Mouse (Mus musculus) gastrocnemius, adult 18-20 months (tissue): ENCODE data around the gene Rad50. TPM values are rescaled to one million over a fixed set of nuclear protein-coding genes. Genes with fewer than 3 reads are reported as not detected.

Source experiments
- DNase-seq: peaks from one replicate; pipeline ENCODE4 v3.0.0; 2021; ENCODE audit warnings: low spot score
- long read RNA-seq, 2 experiments: library from polyadenylated mRNA; stranded (forward); transcript quantifications; one replicate each; pipeline ENCODE4 v2.0.0; 2021
- total RNA-seq, 2 experiments: library from RNA; stranded (reverse); gene quantifications; 2 replicates each; pipeline ENCODE4 v1.2.3; 2021

Gene Rad50
- total RNA-seq: 1 to 10 TPM; 4.3 to 5.4 TPM
- long read RNA-seq, experiment 1, full-length matches to known transcripts: 4 of 6 reads
- long read RNA-seq, experiment 1, partial matches to known transcripts: 2 of 6 reads
- long read RNA-seq, experiment 1, other reads (novel, unspliced or antisense): 0 of 6 reads
- long read RNA-seq, experiment 2, full-length matches to known transcripts: 3 of 4 reads
- long read RNA-seq, experiment 2, partial matches to known transcripts: 1 of 4 reads
- long read RNA-seq, experiment 2, other reads (novel, unspliced or antisense): 0 of 4 reads

DNA sequence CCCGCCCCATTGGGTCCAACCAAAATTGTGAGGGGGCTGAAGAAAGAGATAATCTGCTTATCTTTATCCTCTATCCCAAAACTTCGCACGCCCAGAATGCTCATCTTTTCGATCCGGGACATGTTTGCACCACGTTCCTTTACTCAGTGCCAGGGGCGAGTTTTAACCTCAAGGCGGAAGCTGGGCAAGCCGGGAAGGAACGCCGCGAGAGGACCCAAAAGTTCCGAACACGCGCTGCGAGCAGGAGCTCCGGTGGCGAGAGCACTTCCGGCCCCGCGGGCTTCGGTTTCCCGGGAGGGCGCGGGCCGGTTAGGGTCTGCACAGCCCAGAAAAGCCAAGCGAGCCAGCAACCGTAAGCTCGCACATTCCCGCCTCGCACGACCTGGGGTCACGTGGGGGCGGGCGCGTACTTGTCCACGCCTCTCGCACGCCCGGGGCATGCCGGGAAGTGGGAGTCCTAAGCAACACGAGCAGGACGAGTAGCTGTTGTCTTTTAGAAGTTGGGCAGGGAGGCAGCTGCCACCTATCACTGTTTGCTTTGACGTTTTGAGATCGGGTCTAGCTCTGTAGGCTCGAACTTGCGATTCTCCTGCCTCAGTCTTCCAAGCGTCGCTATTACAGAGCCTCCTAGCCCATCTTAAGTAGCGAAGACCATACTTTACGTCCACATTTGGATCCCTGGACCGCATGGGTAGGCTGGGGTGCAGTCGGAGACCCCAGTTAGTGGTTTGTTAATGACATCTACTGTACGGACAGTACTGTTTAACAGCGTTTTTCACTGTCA is at the start of gene Rad50:
TSS of gene Rad50 (minus strand) at position 386 of the 784 bp plus-strand sequence.
- DNase-seq: peak; percentile 90

DNA sequence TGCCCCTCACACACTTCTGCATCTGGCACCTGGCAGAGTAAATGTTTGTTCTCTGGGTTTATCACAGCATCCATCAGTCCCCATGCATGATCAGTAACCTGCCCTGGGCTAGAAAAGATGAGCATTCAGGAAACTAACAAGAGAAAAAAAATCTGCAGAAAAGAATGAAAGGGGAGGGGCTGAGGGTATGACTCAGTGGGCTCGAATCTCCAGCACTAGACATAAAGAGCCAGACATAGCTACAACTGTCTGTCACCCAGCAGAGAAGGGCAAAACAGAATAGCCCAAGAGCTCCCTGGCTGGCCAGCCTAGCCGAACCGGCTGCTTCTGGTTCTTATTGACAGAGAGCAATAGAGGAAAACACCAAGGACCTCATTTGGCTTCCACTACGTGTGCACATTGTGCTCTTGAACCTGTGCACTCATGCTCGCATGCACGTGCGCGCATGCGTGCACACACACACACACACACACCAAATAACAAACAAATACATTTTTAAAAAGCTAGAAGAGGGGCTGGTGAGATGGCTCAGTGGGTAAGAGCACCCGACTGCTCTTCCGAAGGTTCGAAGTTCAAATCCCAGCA is 48.0 kb upstream of the Rad50 start:
- no peak for DNase-seq

- no peak for DNase-seq
Measured at GRCm38 (mm10) chr11:53749716-53750352, 42.7 kb upstream of the Rad50 start.

GRCm38 (mm10) chr11:53749306-53749705 is 42.2 kb upstream of the Rad50 start:
- DNase-seq: no peak

DNA sequence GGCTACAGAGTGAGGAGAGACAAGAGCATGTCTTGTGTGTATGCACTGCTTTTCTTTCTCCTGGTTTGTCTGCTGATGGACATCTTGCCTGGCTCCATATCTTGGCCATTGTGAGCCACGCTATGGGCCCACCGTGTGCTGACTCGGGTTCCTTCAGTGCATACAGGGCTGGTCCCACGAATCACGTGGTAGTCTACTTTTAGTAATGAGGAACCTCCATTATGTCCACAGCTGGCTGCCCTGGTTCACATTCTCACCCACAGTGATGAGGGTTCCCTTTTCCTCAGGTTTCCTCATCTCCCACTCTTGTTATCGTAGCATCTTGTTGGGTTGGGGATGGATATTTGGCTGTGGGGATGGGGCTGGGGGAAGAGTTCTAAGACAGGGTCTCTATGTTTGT is 41.5 kb upstream of the Rad50 start:
- DNase-seq: no peak

GRCm38 (mm10) chr11:53747985-53748384 is 40.9 kb upstream of the Rad50 start:
- no peak for DNase-seq

GRCm38 (mm10) chr11:53745260-53745659 is 38.1 kb upstream of the Rad50 start:
- no peak for DNase-seq

DNA sequence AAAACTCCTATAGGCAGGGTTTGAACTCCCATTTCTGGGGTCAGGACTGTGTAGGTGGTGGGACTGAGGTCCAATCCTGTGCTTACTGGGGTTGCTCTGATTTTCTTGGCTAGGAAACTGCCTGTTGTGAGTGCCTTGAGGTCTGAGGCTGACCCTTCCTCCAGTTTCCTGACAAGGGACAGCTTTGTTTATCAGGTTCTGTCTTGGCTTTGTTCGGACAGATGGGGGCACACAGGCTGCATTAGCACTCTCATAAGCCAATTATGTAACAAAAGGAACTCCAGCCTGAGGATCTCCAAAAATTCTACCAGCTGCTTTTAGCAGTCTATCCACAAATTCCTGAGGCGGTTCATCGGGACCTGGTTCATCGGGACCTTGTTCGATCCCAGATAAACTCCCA is 35.2 kb upstream of the Rad50 start:
- no peak for DNase-seq

GRCm38 (mm10) chr11:53737573-53737946 is 30.4 kb upstream of the Rad50 start:
- peak; percentile 63 for DNase-seq

- peak; percentile 75 for DNase-seq
Measured at GRCm38 (mm10) chr11:53736771-53737572, 29.9 kb upstream of the Rad50 start.

DNA sequence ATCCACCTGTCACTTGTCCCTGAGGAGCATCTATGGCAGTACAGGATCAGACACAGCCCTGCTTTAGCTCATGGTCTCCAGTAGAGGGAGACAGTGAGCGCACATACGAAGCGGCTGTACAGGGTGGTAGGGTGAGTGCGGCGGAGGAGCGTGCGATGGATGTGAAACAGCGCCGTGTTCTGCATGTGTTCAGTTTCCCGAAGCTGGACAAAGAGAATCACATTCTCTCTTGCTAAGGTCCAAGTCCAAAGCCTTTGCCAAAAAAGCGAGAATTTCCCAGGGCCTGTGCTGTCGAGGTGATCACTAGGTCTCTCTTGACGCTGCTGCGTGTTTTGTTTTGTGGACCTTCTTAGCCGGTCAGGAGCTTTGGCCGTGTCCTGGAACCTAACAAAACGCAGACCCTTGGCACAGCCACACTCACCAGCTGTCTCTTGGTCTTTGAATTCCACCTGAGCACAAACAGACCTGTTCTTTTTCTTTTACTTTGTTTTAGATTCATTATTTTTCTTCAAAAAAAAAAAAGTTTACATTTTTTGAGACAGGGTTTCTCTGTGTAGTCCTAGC is 28.6 kb upstream of the Rad50 start:
- DNase-seq: peak; percentile 67

GRCm38 (mm10) chr11:53734970-53735681 is 28.0 kb upstream of the Rad50 start:
- DNase-seq: no peak

DNA sequence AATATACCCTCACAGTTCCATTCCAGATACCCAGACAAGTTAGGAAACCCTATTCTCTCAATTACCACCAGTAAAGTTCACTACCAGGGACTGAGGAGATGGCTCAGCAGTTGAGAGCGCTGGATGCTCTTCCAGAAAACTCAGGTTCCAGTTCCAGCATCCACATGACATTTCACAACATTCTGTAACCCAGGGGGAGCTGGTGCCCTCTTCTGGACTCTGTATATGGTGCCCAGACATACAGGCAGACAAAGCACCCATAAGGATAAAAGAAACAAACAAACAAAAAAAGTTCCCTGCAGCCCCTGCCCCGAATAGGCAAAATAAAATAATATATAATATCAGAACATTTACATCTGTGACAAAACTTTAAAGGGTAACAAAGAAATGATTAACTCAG is 27.3 kb upstream of the Rad50 start:
- no peak for DNase-seq

GRCm38 (mm10) chr11:53733824-53734223 is 26.7 kb upstream of the Rad50 start:
- DNase-seq: no peak

DNA sequence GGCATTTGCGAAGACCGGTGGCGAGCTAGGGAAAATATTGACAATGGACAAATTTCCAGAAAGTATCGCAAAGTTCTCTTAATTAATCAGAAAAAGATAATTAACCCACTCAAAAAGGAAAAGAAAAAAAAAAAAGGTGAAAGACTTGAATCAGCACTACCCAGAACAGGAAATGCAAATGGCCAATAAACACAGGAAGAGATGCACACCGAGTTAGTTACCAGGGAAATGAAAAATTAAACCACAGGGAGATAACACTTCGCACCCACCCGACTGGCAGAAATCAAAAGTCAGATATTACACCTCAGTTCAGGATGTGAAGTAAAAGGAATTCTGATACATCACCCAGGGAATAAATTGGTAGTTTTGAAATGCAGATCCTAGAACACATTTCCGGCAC is 25.1 kb upstream of the Rad50 start:
- DNase-seq: no peak

DNA sequence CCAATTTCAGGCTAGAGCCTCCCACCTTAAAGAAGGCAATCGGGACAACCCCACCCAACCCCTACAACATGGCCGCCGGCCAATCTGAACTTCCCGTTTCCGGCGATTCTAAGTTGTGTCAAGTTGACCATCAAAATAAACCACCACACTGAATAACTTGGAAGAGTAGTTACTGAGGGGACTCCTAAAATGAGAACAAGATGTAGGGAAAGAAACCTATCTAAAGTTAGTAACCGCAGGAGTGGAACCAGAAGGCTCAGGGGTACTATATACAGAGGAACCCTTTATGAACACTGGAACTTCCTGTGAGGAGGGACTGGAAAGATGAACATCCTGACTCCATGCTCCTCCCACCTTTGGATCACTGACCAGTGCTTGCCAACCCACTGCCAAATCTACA is 24.3 kb upstream of the Rad50 start:
- no peak for DNase-seq

DNA sequence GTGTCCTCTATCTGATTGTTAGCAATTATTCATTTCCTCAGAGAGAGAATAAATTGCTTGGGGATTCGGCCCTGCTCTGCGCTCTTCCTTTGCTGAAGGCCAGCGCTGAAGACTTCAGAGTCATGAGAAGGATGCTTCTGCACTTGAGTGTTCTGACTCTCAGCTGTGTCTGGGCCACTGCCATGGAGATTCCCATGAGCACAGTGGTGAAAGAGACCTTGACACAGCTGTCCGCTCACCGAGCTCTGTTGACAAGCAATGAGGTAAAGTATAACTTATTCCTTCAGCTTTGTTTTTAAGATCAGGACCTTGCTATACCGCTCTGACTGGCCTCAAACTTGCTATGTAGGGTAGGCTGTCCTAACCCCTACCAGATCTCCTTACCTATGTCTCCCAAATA is 13.6 kb upstream of the Rad50 start, which contains the start of gene Il5:
TSS of gene Il5 (plus strand) at position 80 of the 400 bp plus-strand sequence.
- no peak for DNase-seq

DNA sequence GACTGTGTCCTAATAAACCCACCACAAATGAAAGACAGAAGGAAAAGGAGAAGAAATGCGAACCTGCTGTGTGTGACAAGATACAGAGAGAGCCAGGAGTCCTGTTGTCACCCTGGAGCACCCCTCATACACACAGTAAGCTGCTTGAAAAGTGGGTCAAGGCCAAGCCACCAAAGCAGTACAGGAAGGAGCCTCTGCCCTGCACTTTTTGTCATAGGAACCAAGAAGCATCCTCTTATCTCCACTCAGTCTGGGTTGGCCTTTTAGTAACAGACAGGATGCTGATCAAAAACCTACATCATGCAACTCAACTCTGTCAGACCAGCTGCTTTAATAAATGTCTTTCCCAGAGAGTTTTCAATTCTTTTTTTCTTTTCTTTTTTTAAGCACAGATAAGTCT is 12.6 kb upstream of the Rad50 start:
- no peak for DNase-seq

- no peak for DNase-seq
Measured at GRCm38 (mm10) chr11:53707718-53708009, 545 bp upstream of the Rad50 start.

DNA sequence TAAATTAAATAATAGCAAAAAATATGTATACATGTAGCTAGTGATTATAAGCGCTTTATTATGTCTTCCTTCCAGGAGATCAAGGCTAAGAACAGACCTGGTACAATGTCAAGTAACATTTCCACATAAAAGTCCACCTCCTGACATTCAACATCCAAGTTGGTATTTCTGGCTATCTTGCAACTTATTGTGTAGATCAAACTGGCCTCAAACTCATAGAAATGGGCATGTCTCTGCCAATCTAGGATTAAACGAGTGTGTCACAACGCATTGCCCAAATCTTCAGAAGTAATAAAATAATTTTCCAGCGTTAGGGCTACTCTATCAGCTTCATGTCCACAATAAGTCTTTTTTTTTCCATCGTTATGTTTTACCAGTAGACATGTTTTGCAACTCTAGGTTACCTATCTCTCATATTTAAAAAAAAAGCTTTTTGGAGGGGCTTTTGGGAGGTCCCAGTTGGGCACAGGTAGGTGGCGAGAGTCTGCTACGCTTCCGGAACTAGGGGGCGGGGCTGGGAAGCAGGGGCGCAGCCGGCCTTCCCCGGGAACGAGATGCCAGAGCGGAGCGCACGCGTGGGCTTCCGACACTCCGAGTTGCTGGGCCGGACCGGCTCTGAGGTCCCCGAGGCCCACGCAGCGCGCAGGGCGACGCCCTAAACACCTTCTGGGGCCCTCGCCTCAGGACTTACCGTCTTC is 734 bp downstream of the Rad50 start:
- peak; percentile 3 for DNase-seq
